7 mouse cellular contexts compared by ENCODE assay signal in genomic region chr3:116512904-116513716, GRCm38 (mm10). TPM values are rescaled to one million over a fixed set of nuclear protein-coding genes. Genes with fewer than 3 reads are reported as not detected.
DNase-seq lines count a peak whose midpoint lies in the region; ATAC-seq and TF ChIP-seq lines count a peak whose summit lies in the region.

Dbt (plus strand) TSS chr3:116513070.

- peak within 1 kb of the TSS; percentile 69 for H3K4me3 ChIP-seq in embryonic facial prominence, embryonic 12.5 days
- peak within 1 kb of the TSS; percentile 96 for H3K4me3 ChIP-seq in kidney, adult 2 months (ENCODE audit: insufficient read depth, low read depth, low read length)
- peak within 1 kb of the TSS; percentile 66 for H3K4me3 ChIP-seq in limb, embryonic 12.5 days (replicated peaks)
- peak within 1 kb of the TSS; percentile 68 for H3K4me3 ChIP-seq in midbrain, embryonic 15.5 days
- peak within 1 kb of the TSS; percentile 78 for H3K4me3 ChIP-seq in spleen, adult 2 months (ENCODE audit: extremely low read depth, insufficient read depth, insufficient read length)

- WGBS in embryonic facial prominence, embryonic 12.5 days, result 1% methylated on average over 36 of the region's 36 CpGs
- 1% methylated on average over 36 of the region's 36 CpGs for WGBS in kidney, adult 2 months
- under 1% methylated on average over 36 of the region's 36 CpGs for WGBS in limb, embryonic 12.5 days
- WGBS in midbrain, embryonic 15.5 days, result under 1% methylated on average over 36 of the region's 36 CpGs
- 1% methylated on average over 36 of the region's 36 CpGs for WGBS in spleen, adult 2 months

- no peak for TF ChIP-seq POLR2A in kidney, adult 2 months (IDR thresholded peaks at IDR 0.05; ENCODE audit: low read depth, low read length)
- peak; percentile 35; the same call in 1 of the 2 replicates for TF ChIP-seq POLR2A in spleen, adult 2 months (IDR thresholded peaks at IDR 0.05; ENCODE audit: low read depth, low read length)

- DNase-seq in adrenal gland, postnatal 14 days, result peak; percentile 96
- peak; percentile 88 to 93 for DNase-seq in heart, adult 18-20 months
- peak; percentile 95 for DNase-seq in kidney, adult 2 months
- DNase-seq in spleen, adult 2 months (ENCODE audit: low read depth in 1 of 2, low spot score in 2 of 2), result peak; percentile 73 to 77

- no peaks in the 10 kb centered on the region for H3K27me3 ChIP-seq in embryonic facial prominence, embryonic 12.5 days
- H3K27me3 ChIP-seq in kidney, adult 2 months (replicated peaks; ENCODE audit: control insufficient read depth, insufficient read depth, low read length), result no peaks in the 10 kb centered on the region
- no peaks in the 10 kb centered on the region for H3K27me3 ChIP-seq in limb, embryonic 12.5 days
- no peaks in the 10 kb centered on the region for H3K27me3 ChIP-seq in midbrain, embryonic 15.5 days (replicated peaks)
- no peaks in the 10 kb centered on the region for H3K27me3 ChIP-seq in spleen, adult 2 months (ENCODE audit: control insufficient read depth, insufficient read depth, low read length)

- no peak within 1 kb of the TSS for H3K27ac ChIP-seq in embryonic facial prominence, embryonic 12.5 days
- H3K27ac ChIP-seq in kidney, adult 2 months (ENCODE audit: insufficient read depth, low read depth, low read length), result peak within 1 kb of the TSS; percentile 75
- H3K27ac ChIP-seq in limb, embryonic 12.5 days, result 0 out of 2 replicates have a peak within 1 kb of the TSS, but pooled peaks have one; percentile 29
- H3K27ac ChIP-seq in midbrain, embryonic 15.5 days, result peak within 1 kb of the TSS; percentile 69
- H3K27ac ChIP-seq in spleen, adult 2 months (ENCODE audit: insufficient read depth, low read length), result peak within 1 kb of the TSS; percentile 6

- peaks cover 8% of the 10 kb centered on the region for H3K4me1 ChIP-seq in embryonic facial prominence, embryonic 12.5 days
- peaks cover 7% of the 10 kb centered on the region; the same call in 1 of the 2 replicates for H3K4me1 ChIP-seq in kidney, adult 2 months (ENCODE audit: control insufficient read depth, insufficient read depth, low read length)
- peaks cover 9% of the 10 kb centered on the region for H3K4me1 ChIP-seq in limb, embryonic 12.5 days (replicated peaks)
- H3K4me1 ChIP-seq in midbrain, embryonic 15.5 days, result peaks cover 17% of the 10 kb centered on the region
- peaks cover 2% of the 10 kb centered on the region; the same call in 1 of the 2 replicates for H3K4me1 ChIP-seq in spleen, adult 2 months (ENCODE audit: control insufficient read depth, insufficient read depth, insufficient read length)

- ATAC-seq in embryonic facial prominence, embryonic 12.5 days (ENCODE audit: insufficient number of reproducible peaks, insufficient read depth, low FRiP score, low TSS enrichment), result peak; percentile 94
- ATAC-seq in limb, embryonic 12.5 days (ENCODE audit: insufficient number of reproducible peaks, insufficient read depth, low FRiP score, low TSS enrichment, low read depth), result peak; percentile 95
- ATAC-seq in midbrain, embryonic 15.5 days (replicated peaks), result peak; percentile 96

- H3K9ac ChIP-seq in embryonic facial prominence, embryonic 12.5 days, result peak within 1 kb of the TSS; percentile 62
- peak within 1 kb of the TSS; percentile 63 for H3K9ac ChIP-seq in limb, embryonic 12.5 days (replicated peaks)
- H3K9ac ChIP-seq in midbrain, embryonic 15.5 days, result peak within 1 kb of the TSS; percentile 63

- peaks cover 3% of the 10 kb centered on the region; the same call in 1 of the 2 replicates for H3K36me3 ChIP-seq in embryonic facial prominence, embryonic 12.5 days
- H3K36me3 ChIP-seq in kidney, adult 2 months (ENCODE audit: control insufficient read depth, insufficient read depth, low read length), result no peaks in the 10 kb centered on the region
- H3K36me3 ChIP-seq in limb, embryonic 12.5 days, result no peaks in the 10 kb centered on the region; the same call in 1 of the 2 replicates
- no peaks in the 10 kb centered on the region for H3K36me3 ChIP-seq in midbrain, embryonic 15.5 days (replicated peaks)
- no peaks in the 10 kb centered on the region for H3K36me3 ChIP-seq in spleen, adult 2 months (ENCODE audit: control insufficient read depth, insufficient read depth, low read length)

- no peak for TF ChIP-seq CTCF in kidney, adult 2 months (conservative IDR thresholded peaks at IDR 0.05; ENCODE audit: insufficient read depth, insufficient read length, low read depth, low read length)
- no peak for TF ChIP-seq CTCF in spleen, adult 2 months (IDR thresholded peaks at IDR 0.05; ENCODE audit: extremely low read depth, insufficient read depth, insufficient read length, insufficient replicate concordance)

- H3K9me3 ChIP-seq in embryonic facial prominence, embryonic 12.5 days, result no peaks in the 10 kb centered on the region
- H3K9me3 ChIP-seq in limb, embryonic 12.5 days, result no peaks in the 10 kb centered on the region
- H3K9me3 ChIP-seq in midbrain, embryonic 15.5 days, result no peaks in the 10 kb centered on the region

- peak within 1 kb of the TSS; percentile 74 for H3K4me2 ChIP-seq in embryonic facial prominence, embryonic 12.5 days (replicated peaks)
- H3K4me2 ChIP-seq in limb, embryonic 12.5 days, result peak within 1 kb of the TSS; percentile 68
- peak within 1 kb of the TSS; percentile 68 for H3K4me2 ChIP-seq in midbrain, embryonic 15.5 days

RNA-seq across cellular contexts. Expression of gene Dbt, which starts in this region (rescaled TPM):
- total RNA-seq in adrenal gland, postnatal 14 days (2021), result 98.2 and 106 TPM in 2 replicates
- polyA plus RNA-seq in embryonic facial prominence, embryonic 12.5 days (2016; fragmentation: Nextera tagmentation; extraction: Ambion mirVana), result 15.1 and 15.6 TPM in 2 replicates
- total RNA-seq in heart, adult 18-20 months (2021), result 10 to 100 TPM; 51.0 to 54.6 TPM
- polyA plus RNA-seq in kidney, adult 2 months (2012; rRNA removed), result 35.6 and 41.9 TPM in 2 replicates
- 15.1 and 15.5 TPM in 2 replicates for polyA plus RNA-seq in limb, embryonic 12.5 days (2016; fragmentation: Nextera tagmentation; extraction: Ambion mirVana)
- polyA plus RNA-seq in midbrain, embryonic 15.5 days (2015; fragmentation: Nextera tagmentation; extraction: Ambion mirVana), result 10.8 and 12.4 TPM in 2 replicates
- 2.3 and 2.6 TPM in 2 replicates for polyA plus RNA-seq in spleen, adult 2 months (2012; rRNA removed)
